Mouse (Mus musculus): Measurements from ENCODE around the gene Arl8b. TPM values are rescaled to one million over a fixed set of nuclear protein-coding genes. Genes with fewer than 3 reads are reported as not detected.

Gene Arl8b
- polyA plus RNA-seq, 1 experiment from 2014 or later: 105 TPM

DNA sequence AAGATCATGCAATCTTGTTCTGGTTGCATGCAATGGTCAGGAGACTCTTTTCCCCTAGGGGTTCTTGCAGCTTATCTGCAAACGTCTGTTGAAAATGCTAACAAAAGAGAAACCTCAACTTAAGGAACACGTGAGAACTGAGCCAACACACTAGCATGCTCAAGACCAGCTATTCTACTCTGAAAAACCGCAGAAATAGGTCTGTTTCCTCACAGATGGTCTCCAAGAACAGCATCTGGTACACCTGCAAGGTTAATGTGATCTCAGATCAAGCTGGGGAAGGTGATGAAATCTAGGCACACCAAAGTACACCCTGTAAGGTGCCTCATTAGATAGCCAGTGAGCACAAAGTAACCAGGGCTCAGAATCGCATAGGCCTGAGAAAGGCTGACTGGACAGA lies 56.5 kb downstream of the Arl8b start:
- Histone ChIP-seq H3K4me2 (ENCODE audit: low read depth, low read length) (no peak overlapping the region), H3K27ac (ENCODE audit: low read length) (no peak overlapping the region), H3K4me1 (ENCODE audit: control insufficient read depth, insufficient read depth, low read length) (peaks cover 22% of the 10 kb centered on the region), H3K4me3 (ENCODE audit: low read length) (no peak overlapping the region), H3K27me3 (replicated peaks; ENCODE audit: control insufficient read depth, insufficient read depth, low read length) (no peaks in the 10 kb centered on the region), H3K36me3 (ENCODE audit: control insufficient read depth, insufficient read depth, low read length) (peaks cover 8% of the 10 kb centered on the region), H3K9me3 (ENCODE audit: control insufficient read depth, low read length) (no peaks in the 10 kb centered on the region), H3K9ac (ENCODE audit: low read depth, low read length) (no peak overlapping the region)
- 85% methylated on average over 4 of the region's 4 CpGs for WGBS
- no peak for ATAC-seq

DNA sequence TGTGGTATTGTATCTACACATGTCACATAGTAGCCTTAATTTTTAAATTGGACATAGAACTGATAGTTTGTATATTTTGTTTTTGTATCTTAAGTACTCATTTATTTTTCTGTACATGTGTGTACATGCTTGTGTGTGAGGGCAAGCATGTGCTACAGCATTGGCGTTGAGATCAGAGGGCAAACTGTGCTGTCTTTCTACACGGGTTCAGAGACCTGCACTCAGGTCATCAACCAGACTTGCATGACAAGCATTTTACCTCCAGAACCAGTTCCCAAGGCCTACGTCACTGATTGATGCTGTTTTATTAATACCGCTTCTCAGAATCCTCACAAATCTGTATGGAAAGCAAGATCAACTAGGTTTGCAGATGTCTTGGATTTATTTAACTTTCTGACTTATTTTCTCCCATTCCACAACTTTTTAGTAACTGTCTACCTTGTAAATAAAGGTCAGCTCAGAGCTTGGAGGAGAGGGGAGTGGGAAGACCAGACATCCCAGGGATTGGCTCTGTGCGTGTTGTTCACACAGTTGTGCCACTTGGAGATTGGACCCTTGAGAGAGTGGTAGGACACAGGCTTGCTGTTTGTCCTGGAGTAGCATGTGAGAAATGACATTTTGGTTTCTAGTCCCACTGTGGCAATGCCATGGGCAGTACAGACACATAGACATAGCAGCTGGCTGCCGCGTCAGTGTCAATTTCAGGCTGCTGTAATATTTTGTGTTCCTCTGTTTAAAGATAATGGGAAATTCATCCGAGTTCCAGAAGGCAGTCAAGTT lies 58.2 kb downstream of the Arl8b start:
- Histone ChIP-seq H3K9ac (ENCODE audit: low read depth, low read length) (no peak overlapping the region), H3K4me3 (ENCODE audit: low read length) (no peak overlapping the region), H3K27me3 (replicated peaks; ENCODE audit: control insufficient read depth, insufficient read depth, low read length) (no peaks in the 10 kb centered on the region), H3K9me3 (ENCODE audit: control insufficient read depth, low read length) (no peaks in the 10 kb centered on the region), H3K4me1 (ENCODE audit: control insufficient read depth, insufficient read depth, low read length) (peaks cover 12% of the 10 kb centered on the region), H3K27ac (ENCODE audit: low read length) (no peak overlapping the region), H3K36me3 (ENCODE audit: control insufficient read depth, insufficient read depth, low read length) (peaks cover 8% of the 10 kb centered on the region), H3K4me2 (ENCODE audit: low read depth, low read length) (no peak overlapping the region)
- no peak for ATAC-seq
- 94% methylated on average over 8 of the region's 8 CpGs for WGBS

GRCm38 (mm10) chr6:108843664-108844063 lies 60.8 kb downstream of the Arl8b start:
- H3K36me3 ChIP-seq (ENCODE audit: control insufficient read depth, insufficient read depth, low read length): peaks cover 9% of the 10 kb centered on the region
- H3K4me3 ChIP-seq (ENCODE audit: low read length): no peak overlapping the region
- no peak overlapping the region for H3K4me2 ChIP-seq (ENCODE audit: low read depth, low read length)
- no peaks in the 10 kb centered on the region for H3K9me3 ChIP-seq (ENCODE audit: control insufficient read depth, low read length)
- no peaks in the 10 kb centered on the region for H3K27me3 ChIP-seq (replicated peaks; ENCODE audit: control insufficient read depth, insufficient read depth, low read length)
- no peak for ATAC-seq
- H3K9ac ChIP-seq (ENCODE audit: low read depth, low read length): no peak overlapping the region
- no peaks in the 10 kb centered on the region for H3K4me1 ChIP-seq (ENCODE audit: control insufficient read depth, insufficient read depth, low read length)
- no peak overlapping the region for H3K27ac ChIP-seq (ENCODE audit: low read length)
- 81% methylated on average over 1 of the region's 1 CpGs for WGBS

DNA sequence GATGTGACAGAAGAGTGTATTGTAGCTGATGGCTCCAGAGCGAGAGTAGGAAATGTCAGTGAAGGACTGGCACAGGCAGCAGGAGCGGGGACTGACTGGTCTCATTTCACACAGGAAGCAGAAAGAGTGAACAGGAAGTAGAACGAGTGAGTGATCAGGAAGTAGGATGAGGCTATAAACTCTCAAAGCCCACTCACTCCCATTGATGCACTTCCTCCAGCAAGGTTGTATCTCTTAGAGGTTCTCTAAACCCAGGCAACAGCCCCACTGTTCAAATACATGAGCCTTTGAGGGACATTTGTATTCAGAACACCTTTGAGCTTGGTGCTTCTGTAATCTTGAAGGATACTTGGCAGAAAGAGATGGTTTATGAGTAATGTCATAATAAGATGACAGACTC lies 61.2 kb downstream of the Arl8b start:
- no peak overlapping the region for H3K4me2 ChIP-seq (ENCODE audit: low read depth, low read length)
- no peaks in the 10 kb centered on the region for H3K27me3 ChIP-seq (replicated peaks; ENCODE audit: control insufficient read depth, insufficient read depth, low read length)
- no peak for ATAC-seq
- H3K36me3 ChIP-seq (ENCODE audit: control insufficient read depth, insufficient read depth, low read length): peaks cover 13% of the 10 kb centered on the region
- 85% methylated on average over 3 of the region's 3 CpGs for WGBS
- H3K27ac ChIP-seq (ENCODE audit: low read length): no peak overlapping the region
- no peaks in the 10 kb centered on the region for H3K9me3 ChIP-seq (ENCODE audit: control insufficient read depth, low read length)
- H3K9ac ChIP-seq (ENCODE audit: low read depth, low read length): no peak overlapping the region
- H3K4me3 ChIP-seq (ENCODE audit: low read length): no peak overlapping the region
- no peaks in the 10 kb centered on the region for H3K4me1 ChIP-seq (ENCODE audit: control insufficient read depth, insufficient read depth, low read length)

DNA sequence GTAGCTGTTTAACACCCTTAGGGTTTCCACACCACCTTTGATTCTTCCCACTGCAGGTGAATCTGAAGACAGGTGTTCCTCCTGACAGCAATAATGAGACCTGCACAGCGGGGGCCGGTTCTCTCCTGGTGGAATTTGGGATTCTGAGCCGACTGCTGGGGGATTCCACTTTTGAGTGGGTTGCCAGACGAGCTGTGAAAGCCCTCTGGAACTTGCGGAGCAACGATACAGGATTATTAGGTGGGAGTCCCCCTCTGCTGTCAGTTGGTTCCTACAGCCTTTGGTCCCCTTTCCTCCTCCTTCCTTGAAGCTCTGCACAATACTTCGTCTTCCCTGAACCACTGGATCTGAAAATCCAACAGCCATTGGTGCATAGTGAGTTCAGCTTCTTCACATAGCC lies 61.9 kb downstream of the Arl8b start:
- no peak overlapping the region for H3K4me2 ChIP-seq (ENCODE audit: low read depth, low read length)
- H3K4me1 ChIP-seq (ENCODE audit: control insufficient read depth, insufficient read depth, low read length): no peaks in the 10 kb centered on the region
- no peak overlapping the region for H3K27ac ChIP-seq (ENCODE audit: low read length)
- ATAC-seq: no peak
- H3K4me3 ChIP-seq (ENCODE audit: low read length): no peak overlapping the region
- no peaks in the 10 kb centered on the region for H3K9me3 ChIP-seq (ENCODE audit: control insufficient read depth, low read length)
- peaks cover 13% of the 10 kb centered on the region for H3K36me3 ChIP-seq (ENCODE audit: control insufficient read depth, insufficient read depth, low read length)
- H3K27me3 ChIP-seq (replicated peaks; ENCODE audit: control insufficient read depth, insufficient read depth, low read length): no peaks in the 10 kb centered on the region
- WGBS: 92% methylated on average over 7 of the region's 7 CpGs
- H3K9ac ChIP-seq (ENCODE audit: low read depth, low read length): no peak overlapping the region

- H3K9me3 ChIP-seq (ENCODE audit: control insufficient read depth, low read length): no peaks in the 10 kb centered on the region
- no peak overlapping the region for H3K27ac ChIP-seq (ENCODE audit: low read length)
- H3K36me3 ChIP-seq (ENCODE audit: control insufficient read depth, insufficient read depth, low read length): peaks cover 25% of the 10 kb centered on the region
- H3K4me3 ChIP-seq (ENCODE audit: low read length): no peak overlapping the region
- no peak for ATAC-seq
- H3K4me1 ChIP-seq (ENCODE audit: control insufficient read depth, insufficient read depth, low read length): no peaks in the 10 kb centered on the region
- no peak overlapping the region for H3K9ac ChIP-seq (ENCODE audit: low read depth, low read length)
- 88% methylated on average over 8 of the region's 8 CpGs for WGBS
- no peak overlapping the region for H3K4me2 ChIP-seq (ENCODE audit: low read depth, low read length)
- H3K27me3 ChIP-seq (replicated peaks; ENCODE audit: control insufficient read depth, insufficient read depth, low read length): no peaks in the 10 kb centered on the region
Measured at GRCm38 (mm10) chr6:108852088-108852670, 69.3 kb downstream of the Arl8b start.

GRCm38 (mm10) chr6:108852986-108853385 lies 70.1 kb downstream of the Arl8b start:
- Histone ChIP-seq H3K4me3 (ENCODE audit: low read length) (no peak overlapping the region), H3K4me2 (ENCODE audit: low read depth, low read length) (no peak overlapping the region), H3K9ac (ENCODE audit: low read depth, low read length) (no peak overlapping the region), H3K4me1 (ENCODE audit: control insufficient read depth, insufficient read depth, low read length) (no peaks in the 10 kb centered on the region), H3K36me3 (ENCODE audit: control insufficient read depth, insufficient read depth, low read length) (peaks cover 25% of the 10 kb centered on the region), H3K27me3 (replicated peaks; ENCODE audit: control insufficient read depth, insufficient read depth, low read length) (no peaks in the 10 kb centered on the region), H3K27ac (ENCODE audit: low read length) (no peak overlapping the region), H3K9me3 (ENCODE audit: control insufficient read depth, low read length) (no peaks in the 10 kb centered on the region)
- WGBS: 90% methylated on average over 5 of the region's 5 CpGs
- ATAC-seq: no peak

- Histone ChIP-seq H3K4me2 (ENCODE audit: low read depth, low read length) (no peak overlapping the region), H3K9me3 (ENCODE audit: control insufficient read depth, low read length) (no peaks in the 10 kb centered on the region), H3K9ac (ENCODE audit: low read depth, low read length) (no peak overlapping the region), H3K4me1 (ENCODE audit: control insufficient read depth, insufficient read depth, low read length) (no peaks in the 10 kb centered on the region), H3K36me3 (ENCODE audit: control insufficient read depth, insufficient read depth, low read length) (peaks cover 6% of the 10 kb centered on the region; the same call in 1 of the 2 replicates), H3K27ac (ENCODE audit: low read length) (no peak overlapping the region), H3K4me3 (ENCODE audit: low read length) (no peak overlapping the region), H3K27me3 (replicated peaks; ENCODE audit: control insufficient read depth, insufficient read depth, low read length) (no peaks in the 10 kb centered on the region)
- WGBS: 87% methylated on average over 9 of the region's 9 CpGs
- no peak for ATAC-seq
Measured at GRCm38 (mm10) chr6:108858583-108858982, 75.7 kb downstream of the Arl8b start.

DNA sequence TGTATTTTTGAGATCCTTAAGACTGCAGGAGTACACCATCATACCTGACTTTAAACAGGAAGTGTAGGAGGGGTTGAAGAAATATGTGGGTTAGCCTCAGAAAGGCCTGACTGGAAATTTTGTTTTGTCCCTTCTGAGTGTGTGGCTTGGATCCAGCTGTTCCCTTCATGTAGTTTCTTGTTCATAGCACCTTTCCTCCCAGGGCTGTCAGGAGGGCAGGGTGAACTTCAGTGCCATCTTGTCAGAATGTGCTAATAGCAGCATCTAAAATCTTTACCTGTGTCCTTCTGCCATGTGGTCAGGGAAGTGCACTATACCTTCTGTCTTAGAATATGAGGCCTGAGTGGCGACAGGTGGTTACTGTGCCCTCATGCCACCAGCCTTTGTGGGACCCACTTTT lies 78.3 kb downstream of the Arl8b start:
- H3K4me2 ChIP-seq (ENCODE audit: low read depth, low read length): no peak overlapping the region
- no peak overlapping the region for H3K9ac ChIP-seq (ENCODE audit: low read depth, low read length)
- no peaks in the 10 kb centered on the region for H3K4me1 ChIP-seq (ENCODE audit: control insufficient read depth, insufficient read depth, low read length)
- no peak overlapping the region for H3K27ac ChIP-seq (ENCODE audit: low read length)
- no peaks in the 10 kb centered on the region for H3K27me3 ChIP-seq (replicated peaks; ENCODE audit: control insufficient read depth, insufficient read depth, low read length)
- H3K36me3 ChIP-seq (ENCODE audit: control insufficient read depth, insufficient read depth, low read length): no peaks in the 10 kb centered on the region
- no peak overlapping the region for H3K4me3 ChIP-seq (ENCODE audit: low read length)
- H3K9me3 ChIP-seq (ENCODE audit: control insufficient read depth, low read length): no peaks in the 10 kb centered on the region
- ATAC-seq: no peak
- WGBS: 96% methylated on average over 1 of the region's 1 CpGs

Measured in intestine, embryonic 16.5 days (tissue).